Mouse (Mus musculus) liver, adult 2 months (tissue): ENCODE measurements around the gene Pxt1.

Experiments used
- CTCF ChIP-seq: fragments of 200-500 bp; IDR thresholded peaks from 2 replicates; pipeline ENCODE4 v1.5.1; 2011; ENCODE audit warnings: low read depth, low read length, control low read depth
- POLR2A ChIP-seq: fragments of 200-500 bp; IDR thresholded peaks from 2 replicates; pipeline ENCODE4 v1.6.1; 2011; ENCODE audit warnings: low read length, control low read depth; ENCODE audit not compliant: insufficient read depth; ENCODE audit errors: extremely low read depth

GRCm38 (mm10) chr17:28931436-28932211 lies 12.0 kb downstream of the Pxt1 start:
- TF ChIP-seq POLR2A (no peak), CTCF (no peak)
